Mouse (Mus musculus) limb, embryonic 11.5 days (tissue): ENCODE measurements around the gene Ubald2. TPM values are rescaled to one million over a fixed set of nuclear protein-coding genes. Genes with fewer than 3 reads are reported as not detected.

Source experiments
- ATAC-seq: fragments of 200-750 bp; cut with Nextera tagmentation; 2 replicates; pipeline ENCODE4 v1.8.0; 2017; ENCODE audit warnings: low read depth; ENCODE audit not compliant: insufficient number of reproducible peaks, low FRiP score, low TSS enrichment
- DNase-seq: peaks from one replicate; pipeline ENCODE4 v3.0.0-alpha.2; 2015; ENCODE audit warnings: low spot score
- H3K27ac ChIP-seq: fragments of 300-500 bp; sonication (generic); replicated peaks from 2 replicates; pipeline ENCODE4 v1.5.1; 2014; ENCODE audit warnings: low read depth, mild to moderate bottlenecking, low read length
- H3K27me3 ChIP-seq: fragments of 300-500 bp; sonication (generic); 2 replicates; pipeline ENCODE4 v1.6.1; 2014; ENCODE audit warnings: mild to moderate bottlenecking, low read length, mixed read lengths; ENCODE audit not compliant: control insufficient read depth, insufficient read depth
- H3K36me3 ChIP-seq: fragments of 300-500 bp; sonication (generic); 2 replicates; pipeline ENCODE4 v1.6.1; 2014; ENCODE audit warnings: mild to moderate bottlenecking, low read length, moderate library complexity, mixed read lengths; ENCODE audit not compliant: control insufficient read depth, insufficient read depth
- H3K4me1 ChIP-seq: fragments of 300-500 bp; sonication (generic); 2 replicates; pipeline ENCODE4 v1.6.1; 2014; ENCODE audit warnings: low read length, mixed read lengths; ENCODE audit not compliant: control insufficient read depth, insufficient read depth
- H3K4me2 ChIP-seq: fragments of 300-500 bp; sonication (generic); 2 replicates; pipeline ENCODE4 v1.6.1; 2014; ENCODE audit warnings: low read depth, mild to moderate bottlenecking, moderate library complexity; ENCODE audit not compliant: severe bottlenecking
- H3K4me3 ChIP-seq: fragments of 300-500 bp; sonication (generic); 2 replicates; pipeline ENCODE4 v1.5.1; 2014; ENCODE audit warnings: low read depth, low read length
- H3K9ac ChIP-seq: fragments of 300-500 bp; sonication (generic); 2 replicates; pipeline ENCODE4 v1.6.1; 2014; ENCODE audit warnings: mild to moderate bottlenecking, low read length
- H3K9me3 ChIP-seq: fragments of 300-500 bp; sonication (generic); 2 replicates; pipeline ENCODE4 v1.6.1; 2016; ENCODE audit warnings: low read length; ENCODE audit not compliant: control insufficient read depth
- WGBS: fragments of 180-500 bp; shearing (Covaris S2); extraction: QIAGEN DNeasy Blood & Tissue Kit; methylation state at CpG from one replicate; pipeline ENCODE4 v1.1.7; 2014; 5-methylcytosine and 5-hydroxymethylcytosine counted together
- polyA plus RNA-seq: library from polyadenylated mRNA; unstranded; fragments of >200 nt; fragmentation: Nextera tagmentation; extraction: Ambion mirVana; gene quantifications from 2 replicates; pipeline ENCODE4 v1.2.1, GENCODE M21; 2014

Ubald2 gene
- polyA plus RNA-seq, 1 experiment from 2014 or later = 85.4 TPM

DNA sequence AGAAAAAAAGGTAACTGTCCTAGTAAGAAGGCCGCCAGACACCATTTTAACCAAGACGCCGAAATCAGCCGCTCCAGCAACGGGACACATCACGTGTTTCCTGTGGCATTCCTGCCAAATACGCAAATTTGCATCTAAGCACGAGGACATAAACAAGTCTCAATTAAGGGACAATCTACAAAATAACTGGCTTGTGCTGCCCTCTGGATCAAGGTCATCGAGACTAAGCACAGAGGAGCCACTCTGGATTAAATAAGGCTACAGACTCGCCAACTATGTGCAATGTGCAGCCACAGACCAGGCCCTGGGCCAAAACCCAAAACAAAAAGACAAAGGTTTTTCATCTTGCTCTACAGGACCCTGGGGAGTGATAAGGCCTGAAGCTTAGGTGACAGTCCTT is 42.1 kb downstream of the Ubald2 start:
- DNase-seq (no peak), ATAC-seq (no peak)
- 93% methylated on average over 10 of the region's 10 CpGs for WGBS

DNA sequence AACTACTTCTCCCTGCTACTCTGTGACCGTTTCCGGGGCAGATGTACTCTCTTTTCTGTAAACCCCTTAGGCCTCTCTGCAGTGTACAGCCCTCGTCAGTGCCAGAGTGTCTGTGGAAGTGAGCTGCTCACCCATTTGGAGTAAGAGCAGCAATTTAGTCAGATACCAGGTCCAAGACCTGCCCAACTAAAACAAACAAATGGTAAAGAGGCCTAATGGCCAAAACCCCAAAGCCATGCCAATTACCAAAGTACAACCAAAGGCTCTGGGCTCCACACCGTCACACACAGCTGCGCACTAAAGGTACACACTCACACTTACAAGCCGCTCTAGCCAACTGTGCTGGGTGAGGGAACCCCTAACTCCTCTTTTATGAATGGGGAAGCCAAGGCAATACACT is 42.8 kb downstream of the Ubald2 start:
- Histone ChIP-seq H3K36me3 (peaks cover 49% of the 10 kb centered on the region), H3K9me3 (no peaks in the 10 kb centered on the region), H3K4me3 (no peak overlapping the region), H3K27me3 (no peaks in the 10 kb centered on the region), H3K27ac (no peak overlapping the region), H3K9ac (no peak overlapping the region), H3K4me2 (no peak overlapping the region), H3K4me1 (no peaks in the 10 kb centered on the region)
- WGBS = 86% methylated on average over 6 of the region's 6 CpGs
- DNase-seq (no peak), ATAC-seq (no peak)

More for the DNA sequence above, 42.1 kb downstream of the Ubald2 start:
- Histone ChIP-seq H3K27ac (no peak overlapping the region), H3K4me1 (no peaks in the 10 kb centered on the region), H3K9ac (no peak overlapping the region), H3K36me3 (peaks cover 51% of the 10 kb centered on the region), H3K4me3 (no peak overlapping the region), H3K4me2 (no peak overlapping the region), H3K9me3 (no peaks in the 10 kb centered on the region), H3K27me3 (no peaks in the 10 kb centered on the region)

DNA sequence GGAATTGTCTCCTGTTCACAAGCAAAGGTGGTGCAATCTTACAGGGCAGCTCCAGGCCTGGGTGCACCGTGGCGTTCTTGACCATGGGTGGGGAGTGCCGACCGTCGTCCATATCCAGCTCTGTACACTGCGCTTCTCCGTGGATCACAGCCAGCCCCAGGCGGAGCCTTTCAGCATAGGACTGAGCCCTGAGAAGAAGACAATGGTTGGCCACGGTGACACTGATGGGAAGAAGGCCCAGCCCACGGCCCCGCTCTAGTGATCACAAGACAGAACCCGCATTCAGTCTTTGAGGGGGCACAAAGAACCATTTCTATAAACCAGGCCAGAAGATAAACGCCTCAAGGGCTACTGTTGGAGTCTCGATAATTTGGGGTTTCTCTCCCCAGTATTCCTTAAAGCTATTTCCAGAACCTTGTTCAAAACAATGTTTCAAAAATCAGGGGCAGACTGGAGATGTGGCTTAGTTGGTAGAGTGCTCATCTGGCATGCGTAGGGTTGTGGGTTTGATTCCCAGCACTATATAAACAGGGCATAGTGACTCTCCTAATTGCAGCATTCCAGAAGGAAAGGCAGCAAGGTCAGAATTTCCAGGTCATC is 43.4 kb downstream of the Ubald2 start:
- no peak overlapping the region for H3K9ac ChIP-seq
- H3K27me3 ChIP-seq = no peaks in the 10 kb centered on the region
- ATAC-seq (no peak), DNase-seq (no peak)
- H3K4me2 ChIP-seq = no peak overlapping the region
- H3K4me1 ChIP-seq = no peaks in the 10 kb centered on the region
- H3K27ac ChIP-seq = no peak overlapping the region
- H3K9me3 ChIP-seq = no peaks in the 10 kb centered on the region
- no peak overlapping the region for H3K4me3 ChIP-seq
- H3K36me3 ChIP-seq = peaks cover 47% of the 10 kb centered on the region
- 95% methylated on average over 15 of the region's 15 CpGs for WGBS

DNA sequence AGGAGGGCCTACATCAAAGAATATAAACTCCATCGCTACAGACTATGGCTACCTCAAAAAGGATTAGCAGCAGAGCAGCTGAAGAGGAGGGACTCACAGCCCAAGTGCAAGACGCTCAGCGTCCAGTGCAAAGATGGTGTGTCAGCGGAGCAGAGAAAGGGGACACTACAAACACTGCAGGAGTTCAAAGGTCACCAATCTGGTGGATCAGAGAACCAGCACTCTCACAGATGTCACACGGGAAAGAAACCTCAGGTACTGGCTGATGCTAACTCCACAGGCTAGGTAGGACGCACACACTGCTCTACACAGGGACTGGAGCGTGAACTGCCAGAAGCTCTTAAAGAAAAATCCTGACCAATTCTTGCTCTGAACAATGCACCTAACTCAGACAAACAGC is 45.1 kb downstream of the Ubald2 start:
- Histone ChIP-seq H3K27me3 (no peaks in the 10 kb centered on the region), H3K9me3 (no peaks in the 10 kb centered on the region), H3K9ac (no peak overlapping the region), H3K4me1 (no peaks in the 10 kb centered on the region), H3K36me3 (peaks cover 47% of the 10 kb centered on the region), H3K4me3 (no peak overlapping the region), H3K27ac (no peak overlapping the region), H3K4me2 (no peak overlapping the region)
- ATAC-seq (no peak), DNase-seq (no peak)
- WGBS = 82% methylated on average over 7 of the region's 7 CpGs

DNA sequence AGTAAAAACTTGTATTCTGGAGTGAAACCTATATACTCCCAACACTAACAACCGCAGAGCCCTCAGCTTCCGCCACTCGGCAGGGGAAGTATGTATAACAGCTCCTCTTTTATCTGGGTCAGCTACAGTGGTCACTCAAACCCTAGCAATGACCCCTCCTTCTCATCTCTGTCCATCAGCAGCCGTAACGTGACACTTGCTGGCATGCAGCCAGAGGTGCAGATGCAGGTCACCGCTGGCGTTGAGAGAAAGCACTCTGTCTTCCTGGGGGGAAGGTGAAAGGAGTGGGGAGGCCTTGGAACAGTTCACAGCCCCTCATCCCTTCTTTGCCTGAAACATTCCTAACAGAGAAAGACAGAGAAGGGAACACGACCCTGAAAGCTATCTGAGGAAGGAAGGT is 45.9 kb downstream of the Ubald2 start:
- Histone ChIP-seq H3K4me3 (no peak overlapping the region), H3K4me1 (no peaks in the 10 kb centered on the region), H3K27ac (no peak overlapping the region), H3K36me3 (peaks cover 46% of the 10 kb centered on the region), H3K27me3 (no peaks in the 10 kb centered on the region), H3K4me2 (no peak overlapping the region), H3K9ac (no peak overlapping the region), H3K9me3 (no peaks in the 10 kb centered on the region)
- 60% methylated on average over 8 of the region's 8 CpGs for WGBS
- ATAC-seq = no peak
- no peak for DNase-seq

DNA sequence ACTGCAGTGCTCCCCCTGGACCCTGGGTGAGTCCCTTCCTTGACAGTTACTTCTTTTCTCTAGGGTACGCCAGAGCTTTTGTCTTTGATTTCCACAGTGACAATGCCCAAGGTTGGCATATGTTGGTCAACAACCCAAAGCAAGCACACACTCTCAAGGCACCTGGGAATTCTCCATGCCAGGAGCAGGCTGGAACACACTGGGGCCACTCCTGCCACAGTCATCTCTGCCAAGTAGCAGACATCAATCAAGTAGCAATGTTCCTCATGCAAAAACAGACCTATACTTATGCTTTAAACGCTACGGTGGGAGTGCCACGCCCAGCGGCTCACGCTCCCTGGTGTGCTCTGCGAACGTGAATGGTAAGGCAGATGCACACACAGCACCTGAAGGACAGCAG is 47.1 kb downstream of the Ubald2 start:
- Histone ChIP-seq H3K27me3 (no peaks in the 10 kb centered on the region), H3K9ac (no peak overlapping the region), H3K4me3 (no peak overlapping the region), H3K9me3 (no peaks in the 10 kb centered on the region), H3K4me2 (no peak overlapping the region), H3K27ac (no peak overlapping the region), H3K36me3 (peaks cover 46% of the 10 kb centered on the region), H3K4me1 (no peaks in the 10 kb centered on the region)
- no peak for DNase-seq
- WGBS = 97% methylated on average over 8 of the region's 8 CpGs
- no peak for ATAC-seq

DNA sequence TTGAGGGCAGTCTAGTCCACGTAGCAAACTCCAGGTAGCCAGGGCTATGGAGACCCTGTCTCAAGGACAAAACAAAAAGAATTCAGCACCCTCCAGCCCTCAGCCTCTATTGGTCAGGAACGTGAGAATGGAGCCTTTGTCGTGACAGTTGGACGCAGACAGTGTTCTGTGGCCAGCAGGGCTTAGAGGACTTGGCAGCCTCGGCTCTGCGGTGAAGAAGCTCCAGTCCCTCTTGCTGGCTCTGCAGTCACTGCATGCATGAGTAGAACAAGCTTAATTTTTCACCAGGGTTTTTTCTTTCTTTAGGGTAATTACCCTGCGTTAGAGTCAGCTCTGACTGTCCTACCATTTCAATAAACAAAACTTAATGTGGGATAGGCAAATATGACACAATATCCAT is 47.9 kb downstream of the Ubald2 start:
- no peak overlapping the region for H3K27ac ChIP-seq
- no peak overlapping the region for H3K4me2 ChIP-seq
- H3K4me3 ChIP-seq = no peak overlapping the region
- no peaks in the 10 kb centered on the region for H3K4me1 ChIP-seq
- no peaks in the 10 kb centered on the region for H3K27me3 ChIP-seq
- no peaks in the 10 kb centered on the region for H3K9me3 ChIP-seq
- ATAC-seq (no peak), DNase-seq (no peak)
- H3K36me3 ChIP-seq = peaks cover 43% of the 10 kb centered on the region
- no peak overlapping the region for H3K9ac ChIP-seq
- WGBS = 89% methylated on average over 7 of the region's 7 CpGs

DNA sequence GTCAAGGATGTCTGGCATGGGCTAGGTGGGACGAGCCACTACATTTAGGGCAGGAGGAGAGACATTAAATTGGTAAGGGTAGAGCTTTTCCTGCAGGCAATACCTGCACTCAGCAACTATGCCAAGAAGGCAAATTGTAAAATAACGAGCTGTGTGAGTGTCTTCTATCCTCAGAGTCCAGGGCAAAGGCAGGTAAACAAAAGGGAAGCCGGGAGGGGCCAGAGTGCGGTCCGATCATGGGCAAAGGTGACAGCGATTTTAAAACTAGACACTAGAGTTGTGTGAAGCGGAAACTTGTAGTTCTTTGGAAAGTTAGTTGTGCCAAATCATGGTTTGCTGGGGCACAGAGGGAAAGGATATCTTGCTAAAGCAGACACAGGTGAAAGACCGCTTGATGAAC is 50.4 kb downstream of the Ubald2 start:
- Histone ChIP-seq H3K4me1 (no peaks in the 10 kb centered on the region), H3K9me3 (no peaks in the 10 kb centered on the region), H3K27ac (no peak overlapping the region), H3K4me2 (no peak overlapping the region), H3K27me3 (no peaks in the 10 kb centered on the region), H3K4me3 (no peak overlapping the region), H3K9ac (no peak overlapping the region), H3K36me3 (peaks cover 34% of the 10 kb centered on the region)
- no peak for DNase-seq
- WGBS = 91% methylated on average over 8 of the region's 8 CpGs
- no peak for ATAC-seq

DNA sequence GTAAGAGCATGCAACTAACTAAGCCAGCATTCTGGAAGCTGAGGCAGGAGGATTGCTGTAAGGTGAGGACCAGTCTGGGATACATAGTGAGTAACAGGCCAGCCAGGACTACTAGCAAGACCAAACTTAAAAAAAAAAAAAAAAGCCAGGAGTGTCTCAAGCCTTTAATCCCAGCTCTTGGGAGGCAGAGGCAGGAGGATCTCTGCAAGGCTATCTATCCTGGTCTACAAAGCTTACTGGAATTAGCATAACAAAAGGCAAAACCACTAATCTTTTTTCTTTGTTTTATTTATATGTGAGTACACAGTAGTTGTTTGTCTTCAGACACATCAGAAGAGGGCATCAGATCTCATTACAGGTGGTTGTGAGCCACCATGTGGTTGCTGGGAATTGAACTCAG is 54.3 kb downstream of the Ubald2 start:
- H3K36me3 ChIP-seq = peaks cover 14% of the 10 kb centered on the region; the same call in 1 of the 2 replicates
- ATAC-seq (no peak), DNase-seq (no peak)
- H3K27me3 ChIP-seq = no peaks in the 10 kb centered on the region
- H3K27ac ChIP-seq = no peak overlapping the region
- no peak overlapping the region for H3K4me2 ChIP-seq
- no peak overlapping the region for H3K9ac ChIP-seq
- no peaks in the 10 kb centered on the region for H3K9me3 ChIP-seq
- no peaks in the 10 kb centered on the region for H3K4me1 ChIP-seq
- H3K4me3 ChIP-seq = no peak overlapping the region
